Mouse (Mus musculus): ENCODE results near the gene Tomm40. TPM values are rescaled to one million over a fixed set of nuclear protein-coding genes. Genes with fewer than 3 reads are reported as not detected.

Tomm40 gene
- polyA plus RNA-seq, 1 experiment = 109 TPM

DNA sequence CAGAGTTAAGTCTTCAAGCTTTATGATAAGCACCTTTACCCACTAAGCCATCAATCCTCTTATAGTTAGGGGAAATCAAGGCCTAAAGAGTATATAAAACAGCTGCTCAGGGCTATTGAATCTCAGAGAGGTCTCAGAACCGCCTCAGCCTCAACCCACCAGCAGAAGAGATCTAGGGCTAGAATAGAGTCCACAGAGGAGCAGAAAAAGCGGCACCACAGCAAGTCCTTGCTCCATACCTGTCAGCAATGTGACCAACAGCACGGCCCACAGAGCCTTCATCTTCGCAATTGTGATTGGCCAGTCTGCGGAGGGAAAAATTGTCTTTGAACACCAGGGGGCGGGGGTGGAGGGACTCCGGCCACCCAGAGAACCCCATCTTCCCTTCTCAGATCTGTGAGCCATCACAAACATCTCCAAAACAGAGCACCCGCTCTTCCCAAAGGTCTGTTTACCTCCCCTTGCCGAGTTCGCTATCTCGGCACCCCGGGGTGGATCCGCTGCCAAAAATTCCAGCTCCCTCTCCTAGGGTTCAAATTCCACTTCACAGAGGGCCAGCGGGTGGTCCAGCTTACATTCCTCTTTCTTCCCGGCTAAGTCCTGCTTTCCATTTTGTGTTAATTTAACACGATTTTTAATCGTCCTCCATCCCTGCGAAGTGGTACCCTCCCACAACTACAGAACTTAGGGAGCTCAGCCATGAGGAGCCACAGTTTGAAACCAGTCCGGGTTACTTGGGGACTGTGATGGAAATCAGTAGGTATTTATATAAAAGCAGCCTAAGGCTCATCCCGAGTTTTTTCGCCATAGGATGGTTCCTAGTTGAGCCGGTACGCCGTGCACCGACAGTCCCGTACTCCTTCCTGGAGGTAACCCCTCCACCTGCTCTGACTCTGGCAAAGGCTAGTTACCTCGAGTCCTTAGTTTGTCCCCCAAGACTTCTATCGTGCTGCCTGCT is 17.0 kb downstream of the Tomm40 start:
- no peaks in the 10 kb centered on the region for H3K27me3 ChIP-seq (ENCODE audit: control insufficient read depth, insufficient read depth, low read length)
- WGBS = 23% methylated on average over 28 of the region's 28 CpGs
- TF ChIP-seq POLR2A (IDR thresholded peaks at IDR 0.05; ENCODE audit: control insufficient read depth, extremely low read depth, insufficient read depth, low read length, poor library complexity) (no peak), CTCF (IDR thresholded peaks at IDR 0.05; ENCODE audit: borderline replicate concordance, control insufficient read depth, extremely low read depth, insufficient read depth, low read length, poor library complexity) (peak; percentile 42; the same call in 1 of the 2 replicates)

DNA sequence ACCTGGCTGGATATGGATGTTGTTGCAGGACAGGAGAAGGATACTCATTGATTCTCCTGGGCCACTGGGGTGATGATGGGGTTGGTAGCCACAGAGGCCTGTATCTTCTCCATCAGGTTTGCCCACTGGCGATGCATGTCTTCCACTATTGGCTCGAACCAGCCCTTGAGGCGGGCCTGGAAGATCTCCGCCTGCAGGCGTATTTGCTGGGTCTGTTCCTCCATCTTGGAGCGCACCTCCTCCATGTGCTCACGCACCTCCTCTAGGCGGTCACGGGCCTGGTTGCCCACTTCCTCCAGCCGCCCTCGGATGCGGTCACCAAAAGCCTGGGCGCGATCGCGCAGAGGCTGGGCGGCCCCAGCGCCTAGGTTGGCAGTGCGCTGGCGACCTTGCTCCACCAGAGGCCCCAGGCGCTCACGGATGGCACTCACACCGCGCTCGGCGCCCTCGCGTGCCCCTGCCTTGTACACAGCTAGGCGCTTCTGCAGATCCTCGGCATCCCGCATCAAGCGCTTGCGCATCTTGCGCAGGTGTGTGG is 18.8 kb downstream of the Tomm40 start:
- 98% methylated on average over 34 of the region's 34 CpGs for WGBS
- Histone ChIP-seq H3K27ac (ENCODE audit: control insufficient read depth, insufficient read depth, low read length) (no peak overlapping the region), H3K36me3 (ENCODE audit: control insufficient read depth, insufficient read depth, low read length) (no peaks in the 10 kb centered on the region), H3K4me1 (replicated peaks; ENCODE audit: control insufficient read depth, insufficient read depth, low read length) (peaks cover 29% of the 10 kb centered on the region), H3K27me3 (ENCODE audit: control insufficient read depth, insufficient read depth, low read length) (no peaks in the 10 kb centered on the region), H3K4me3 (ENCODE audit: control insufficient read depth, insufficient read depth, low read length) (no peak overlapping the region)
- no peak for DNase-seq
- no peak for TF ChIP-seq CTCF (IDR thresholded peaks at IDR 0.05; ENCODE audit: borderline replicate concordance, control insufficient read depth, extremely low read depth, insufficient read depth, low read length, poor library complexity)
- no peak for TF ChIP-seq POLR2A (IDR thresholded peaks at IDR 0.05; ENCODE audit: control insufficient read depth, extremely low read depth, insufficient read depth, low read length, poor library complexity)

More for the DNA sequence above, 17.0 kb downstream of the Tomm40 start:
- Histone ChIP-seq H3K4me1 (replicated peaks; ENCODE audit: control insufficient read depth, insufficient read depth, low read length) (peaks cover 31% of the 10 kb centered on the region), H3K27ac (ENCODE audit: control insufficient read depth, insufficient read depth, low read length) (peak overlapping the region; percentile 33; the same call in 1 of the 2 replicates), H3K36me3 (ENCODE audit: control insufficient read depth, insufficient read depth, low read length) (no peaks in the 10 kb centered on the region), H3K4me3 (ENCODE audit: control insufficient read depth, insufficient read depth, low read length) (peak overlapping the region; percentile 11)
- no peak for DNase-seq

DNA sequence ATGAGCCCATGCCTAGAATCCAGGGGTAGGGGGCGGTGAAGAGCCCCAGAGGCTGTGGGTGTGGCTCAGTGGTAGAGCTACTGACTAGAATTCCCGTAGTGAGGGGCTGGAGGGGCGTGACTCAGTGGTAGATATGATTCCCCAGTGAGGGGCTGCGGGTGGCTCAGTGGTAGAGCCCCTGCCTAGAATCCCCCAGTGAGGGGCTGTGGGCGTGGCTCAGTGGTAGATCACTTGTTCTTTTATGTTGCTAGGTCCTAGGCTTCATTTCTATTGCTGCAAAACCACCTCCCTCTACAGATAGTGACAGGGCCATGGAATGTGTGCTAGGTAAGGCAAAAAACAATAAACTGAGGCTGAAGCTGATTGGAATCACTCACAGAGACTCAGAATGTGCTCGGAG is 19.4 kb downstream of the Tomm40 start:
- no peak overlapping the region for H3K4me3 ChIP-seq (ENCODE audit: control insufficient read depth, insufficient read depth, low read length)
- WGBS = 96% methylated on average over 6 of the region's 6 CpGs
- peaks cover 26% of the 10 kb centered on the region for H3K4me1 ChIP-seq (replicated peaks; ENCODE audit: control insufficient read depth, insufficient read depth, low read length)
- no peaks in the 10 kb centered on the region for H3K36me3 ChIP-seq (ENCODE audit: control insufficient read depth, insufficient read depth, low read length)
- H3K27me3 ChIP-seq (ENCODE audit: control insufficient read depth, insufficient read depth, low read length) = no peaks in the 10 kb centered on the region
- no peak overlapping the region for H3K27ac ChIP-seq (ENCODE audit: control insufficient read depth, insufficient read depth, low read length)
- no peak for TF ChIP-seq POLR2A (IDR thresholded peaks at IDR 0.05; ENCODE audit: control insufficient read depth, extremely low read depth, insufficient read depth, low read length, poor library complexity)
- no peak for TF ChIP-seq CTCF (IDR thresholded peaks at IDR 0.05; ENCODE audit: borderline replicate concordance, control insufficient read depth, extremely low read depth, insufficient read depth, low read length, poor library complexity)
- DNase-seq = no peak

DNA sequence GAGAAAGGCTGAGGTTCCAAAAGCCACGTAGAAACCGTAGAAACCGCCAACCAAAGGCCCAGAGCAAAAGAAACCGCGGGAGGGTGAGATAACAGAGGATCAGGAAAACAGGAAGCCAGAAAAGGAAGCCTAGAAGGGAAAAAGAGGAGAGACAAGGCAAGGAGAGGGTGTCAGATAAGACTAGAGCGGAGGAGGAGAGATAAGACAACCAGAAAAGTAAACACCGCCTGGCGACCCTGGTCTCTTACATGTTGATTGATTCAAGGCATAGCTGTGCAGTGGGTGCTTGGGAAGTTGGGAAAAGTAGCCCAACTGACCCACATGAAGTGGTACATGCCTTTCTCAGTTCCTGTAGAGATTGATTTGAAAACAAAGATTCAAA is 20.0 kb downstream of the Tomm40 start:
- DNase-seq = no peak
- Histone ChIP-seq H3K36me3 (ENCODE audit: control insufficient read depth, insufficient read depth, low read length) (no peaks in the 10 kb centered on the region), H3K4me3 (ENCODE audit: control insufficient read depth, insufficient read depth, low read length) (no peak overlapping the region), H3K27me3 (ENCODE audit: control insufficient read depth, insufficient read depth, low read length) (no peaks in the 10 kb centered on the region), H3K4me1 (replicated peaks; ENCODE audit: control insufficient read depth, insufficient read depth, low read length) (peaks cover 19% of the 10 kb centered on the region), H3K27ac (ENCODE audit: control insufficient read depth, insufficient read depth, low read length) (no peak overlapping the region)
- no peak for TF ChIP-seq POLR2A (IDR thresholded peaks at IDR 0.05; ENCODE audit: control insufficient read depth, extremely low read depth, insufficient read depth, low read length, poor library complexity)
- TF ChIP-seq CTCF (IDR thresholded peaks at IDR 0.05; ENCODE audit: borderline replicate concordance, control insufficient read depth, extremely low read depth, insufficient read depth, low read length, poor library complexity) = no peak
- WGBS = 33% methylated on average over 8 of the region's 8 CpGs

DNA sequence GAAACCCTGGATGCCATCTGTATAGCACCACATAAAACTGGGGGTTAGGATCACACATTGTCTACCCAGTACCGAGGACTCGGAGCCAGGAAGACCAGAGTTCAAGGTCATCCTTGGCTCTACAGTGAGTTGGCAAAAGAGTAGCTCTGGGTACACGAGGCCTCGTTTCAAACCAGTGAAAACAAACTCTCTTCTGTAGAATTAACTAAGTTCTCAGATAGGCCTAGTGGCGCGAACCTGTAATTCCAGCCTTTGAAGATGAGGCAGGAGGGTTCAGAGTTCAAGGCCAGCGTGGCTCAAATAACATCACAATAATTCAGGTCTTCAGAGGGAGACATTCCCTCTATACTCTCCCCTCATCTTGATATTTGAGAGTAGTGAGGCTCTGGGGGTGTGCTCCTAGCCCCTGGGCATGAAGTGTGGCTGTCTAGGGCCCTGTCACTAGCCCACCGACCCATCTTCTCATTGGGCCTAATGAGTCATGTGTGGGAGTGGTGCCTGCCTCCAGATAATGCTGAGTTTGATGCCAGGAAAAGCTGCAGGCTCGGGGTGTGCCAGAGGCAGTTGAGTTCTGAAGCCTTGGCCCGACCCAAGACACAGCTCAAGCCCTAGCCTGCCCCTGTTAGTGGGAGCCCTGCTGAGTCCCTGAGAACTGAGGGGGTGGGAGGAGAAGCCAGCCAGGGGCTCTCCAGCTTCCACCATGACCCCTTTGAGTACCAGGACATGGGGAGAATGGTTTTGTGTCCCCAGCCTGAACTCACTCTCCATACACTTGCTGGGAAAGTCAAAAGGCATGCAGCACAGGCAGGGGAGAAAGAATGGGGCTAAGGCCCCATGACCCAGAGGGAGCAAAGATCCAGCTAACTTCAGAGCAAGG is 20.7 kb downstream of the Tomm40 start:
- no peaks in the 10 kb centered on the region for H3K36me3 ChIP-seq (ENCODE audit: control insufficient read depth, insufficient read depth, low read length)
- no peak for DNase-seq
- 93% methylated on average over 10 of the region's 10 CpGs for WGBS
- H3K27me3 ChIP-seq (ENCODE audit: control insufficient read depth, insufficient read depth, low read length) = no peaks in the 10 kb centered on the region
- peaks cover 13% of the 10 kb centered on the region for H3K4me1 ChIP-seq (replicated peaks; ENCODE audit: control insufficient read depth, insufficient read depth, low read length)
- TF ChIP-seq POLR2A (IDR thresholded peaks at IDR 0.05; ENCODE audit: control insufficient read depth, extremely low read depth, insufficient read depth, low read length, poor library complexity) = no peak
- TF ChIP-seq CTCF (IDR thresholded peaks at IDR 0.05; ENCODE audit: borderline replicate concordance, control insufficient read depth, extremely low read depth, insufficient read depth, low read length, poor library complexity) = no peak
- H3K27ac ChIP-seq (ENCODE audit: control insufficient read depth, insufficient read depth, low read length) = no peak overlapping the region
- no peak overlapping the region for H3K4me3 ChIP-seq (ENCODE audit: control insufficient read depth, insufficient read depth, low read length)

DNA sequence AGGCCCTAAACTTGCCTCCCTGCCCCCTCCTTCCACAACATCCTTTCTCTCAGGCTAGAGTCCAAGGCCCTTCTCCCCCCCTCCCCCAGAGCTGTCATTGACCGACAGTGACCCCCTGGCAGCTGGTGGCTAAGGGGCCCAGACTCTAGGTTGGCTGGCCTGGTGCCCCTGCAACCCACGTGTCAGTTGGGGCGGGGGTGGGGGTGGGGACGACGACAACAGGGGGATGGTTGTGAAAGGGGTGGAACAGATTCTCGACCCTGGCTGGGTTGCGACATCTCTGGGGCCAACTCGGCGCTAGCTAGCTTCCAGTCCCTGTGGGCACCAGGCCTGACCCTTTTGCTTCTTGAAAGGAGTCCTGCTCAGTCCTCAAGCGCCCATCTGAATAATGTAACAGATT is 21.8 kb downstream of the Tomm40 start:
- TF ChIP-seq POLR2A (IDR thresholded peaks at IDR 0.05; ENCODE audit: control insufficient read depth, extremely low read depth, insufficient read depth, low read length, poor library complexity) = no peak
- no peak for TF ChIP-seq CTCF (IDR thresholded peaks at IDR 0.05; ENCODE audit: borderline replicate concordance, control insufficient read depth, extremely low read depth, insufficient read depth, low read length, poor library complexity)
- no peak for DNase-seq
- no peak overlapping the region for H3K4me3 ChIP-seq (ENCODE audit: control insufficient read depth, insufficient read depth, low read length)
- H3K27ac ChIP-seq (ENCODE audit: control insufficient read depth, insufficient read depth, low read length) = no peak overlapping the region
- H3K4me1 ChIP-seq (replicated peaks; ENCODE audit: control insufficient read depth, insufficient read depth, low read length) = peaks cover 3% of the 10 kb centered on the region
- H3K27me3 ChIP-seq (ENCODE audit: control insufficient read depth, insufficient read depth, low read length) = no peaks in the 10 kb centered on the region
- WGBS = 50% methylated on average over 10 of the region's 10 CpGs
- H3K36me3 ChIP-seq (ENCODE audit: control insufficient read depth, insufficient read depth, low read length) = no peaks in the 10 kb centered on the region

Data from thymus, adult 2 months (tissue).